Comparison of ENCODE assay signal across 9 mouse cellular contexts in the genomic region with DNA sequence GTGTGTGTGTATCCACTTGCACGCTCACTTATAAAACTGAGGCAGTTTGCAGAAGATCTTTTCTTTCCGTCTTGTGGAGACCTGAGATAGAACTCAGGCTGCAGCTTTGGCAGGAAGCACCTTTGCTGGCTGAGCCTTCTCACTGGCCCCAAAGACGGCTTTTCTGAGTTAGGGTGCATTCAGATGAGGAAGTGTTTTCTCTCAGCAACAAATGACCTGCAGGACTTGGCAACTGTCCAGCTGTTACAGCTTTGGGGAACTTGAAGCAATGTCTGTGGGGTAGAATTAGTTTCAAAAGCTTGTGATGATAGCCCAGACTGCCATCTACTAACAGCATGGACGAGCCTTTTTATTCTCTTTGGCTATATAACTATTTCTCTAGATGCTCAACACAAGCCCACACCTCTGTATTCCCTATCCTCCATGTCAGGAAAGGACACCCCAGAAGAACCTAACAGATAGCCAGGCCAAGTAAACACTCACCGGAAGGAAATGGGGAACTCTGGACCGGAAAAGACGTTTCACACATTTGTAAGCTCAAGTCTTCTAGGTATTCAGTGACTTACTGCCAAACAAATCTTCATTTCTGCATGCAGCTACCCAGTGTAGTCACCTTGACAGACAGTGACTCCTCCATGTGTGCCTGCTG.
DNase-seq lines count a peak whose midpoint lies in the region; ATAC-seq and TF ChIP-seq lines count a peak whose summit lies in the region.
"Had no signal": no experiment of that assay in that cellular context is flagged by ENCODE, and none has a peak within 500 bp of the region (broad histone marks: within the 10 kb centered on the region; RNA-seq: fewer than 3 reads in every experiment).

No protein-coding gene starts in this region.

- H3K27ac ChIP-seq in kidney, adult 2 months (ENCODE audit: insufficient read depth, low read depth, low read length): no peak overlapping the region
- H3K27ac ChIP-seq in kidney, embryonic 14.5 days (ENCODE audit: low read depth, low read length): no peak overlapping the region
- H3K27ac ChIP-seq: stomach, embryonic 15.5 days had no signal

- H3K27me3 ChIP-seq in kidney, adult 2 months (replicated peaks; ENCODE audit: control insufficient read depth, insufficient read depth, low read length): no peaks in the 10 kb centered on the region
- H3K27me3 ChIP-seq in kidney, embryonic 14.5 days (ENCODE audit: control insufficient read depth, insufficient read depth, low read length): no peaks in the 10 kb centered on the region
- H3K27me3 ChIP-seq: stomach, embryonic 15.5 days had no signal

- no peaks in the 10 kb centered on the region for H3K36me3 ChIP-seq in kidney, adult 2 months (ENCODE audit: control insufficient read depth, insufficient read depth, low read length)
- no peaks in the 10 kb centered on the region for H3K36me3 ChIP-seq in kidney, embryonic 14.5 days (ENCODE audit: control insufficient read depth, insufficient read depth, low read length)
- H3K36me3 ChIP-seq: stomach, embryonic 15.5 days had no signal

- H3K4me1 ChIP-seq in kidney, adult 2 months (ENCODE audit: control insufficient read depth, insufficient read depth, low read length): peaks cover 8% of the 10 kb centered on the region
- no peaks in the 10 kb centered on the region for H3K4me1 ChIP-seq in kidney, embryonic 14.5 days (ENCODE audit: control insufficient read depth, insufficient read depth, low read length)

- no peak overlapping the region for H3K9ac ChIP-seq in kidney, embryonic 14.5 days (ENCODE audit: low read depth, low read length)
- H3K9ac ChIP-seq: stomach, embryonic 15.5 days had no signal

- no peak overlapping the region for H3K4me2 ChIP-seq in kidney, embryonic 14.5 days (replicated peaks; ENCODE audit: low read depth, low read length)
- H3K4me2 ChIP-seq: stomach, embryonic 15.5 days had no signal

- 60% methylated on average over 7 of the region's 7 CpGs for WGBS in kidney, adult 2 months
- WGBS in kidney, embryonic 14.5 days: 56% methylated on average over 7 of the region's 7 CpGs

- no peak for TF ChIP-seq CTCF in kidney, adult 2 months (conservative IDR thresholded peaks at IDR 0.05; ENCODE audit: insufficient read depth, insufficient read length, low read depth, low read length)

- no peak overlapping the region for H3K4me3 ChIP-seq in kidney, adult 2 months (ENCODE audit: insufficient read depth, low read depth, low read length)
- H3K4me3 ChIP-seq in kidney, embryonic 14.5 days (ENCODE audit: low read length): no peak overlapping the region
- H3K4me3 ChIP-seq: stomach, embryonic 15.5 days had no signal

- H3K9me3 ChIP-seq in kidney, embryonic 14.5 days (ENCODE audit: control insufficient read depth, low read length): no peaks in the 10 kb centered on the region
- H3K9me3 ChIP-seq: stomach, embryonic 15.5 days had no signal

- DNase-seq in kidney, adult 2 months: peak; percentile 60
- peak; percentile 14 for DNase-seq in adrenal gland, adult 8-10 months
- peak; percentile 55 for DNase-seq in heart, adult 8-10 months (ENCODE audit: low spot score)
- peak; percentile 58 to 69 for DNase-seq in layer of hippocampus, postnatal 14 days (ENCODE audit: low spot score in 2 of 2)
- DNase-seq in naive thymus-derived CD4-positive, alpha-beta T cell, adult 2 months (ENCODE audit: low read depth): peak; percentile 71
- no peak for DNase-seq in embryo, embryonic 10.5 days (ENCODE audit: low spot score)
- no peak for DNase-seq in urinary bladder, postnatal 10 days (ENCODE audit: low spot score)

- no peak for TF ChIP-seq POLR2A in kidney, adult 2 months (IDR thresholded peaks at IDR 0.05; ENCODE audit: low read depth, low read length)

- ATAC-seq in kidney, embryonic 14.5 days (ENCODE audit: low FRiP score, low TSS enrichment): no peak

Comparison
In these comparisons a context has a peak if more than half of its experiments do, and no peak if none do; other contexts are left out.
1. DNase-seq: peak in kidney, adult 2 months (single experiment), adrenal gland, adult 8-10 months (single experiment), heart, adult 8-10 months (single experiment), layer of hippocampus, postnatal 14 days (2 of 2) and naive thymus-derived CD4-positive, alpha-beta T cell, adult 2 months (single experiment); none in embryo, embryonic 10.5 days (single experiment) and urinary bladder, postnatal 10 days (single experiment).